Mouse (Mus musculus) spleen, adult 2 months (tissue): ENCODE data around the gene Prame.

Experiments
- CTCF ChIP-seq: fragments of 200-500 bp; IDR thresholded peaks from 2 replicates; pipeline ENCODE4 v1.5.1; 2011; ENCODE audit warnings: mild to moderate bottlenecking, inconsistent platforms; ENCODE audit not compliant: insufficient read depth, insufficient read length, insufficient replicate concordance; ENCODE audit errors: extremely low read depth
- POLR2A ChIP-seq: fragments of 200-500 bp; IDR thresholded peaks from 2 replicates; pipeline ENCODE4 v1.6.1; 2011; ENCODE audit warnings: low read depth, low read length, inconsistent platforms

GRCm38 (mm10) chrX:135652173-135652772, 24.8 kb upstream of the Prame start:
- TF ChIP-seq POLR2A = no peak
- TF ChIP-seq CTCF = no peak
